Mouse (Mus musculus) embryonic fibroblast, embryonic 13.5 days (primary cell): Measurements from ENCODE around the gene Smarca2. TPM values are rescaled to one million over a fixed set of nuclear protein-coding genes. Genes with fewer than 3 reads are reported as not detected.

ENCODE experiments used
- H3K27ac ChIP-seq: 2 replicates; pipeline ENCODE4 v1.5.1; 2012; ENCODE audit warnings: low read length, control low read depth, inconsistent platforms; ENCODE audit not compliant: insufficient read depth
- H3K4me1 ChIP-seq: 2 replicates; pipeline ENCODE4 v1.6.1; 2011; ENCODE audit warnings: low read length; ENCODE audit not compliant: control insufficient read depth, insufficient read depth
- H3K4me3 ChIP-seq: 2 replicates; pipeline ENCODE4 v1.5.1; 2011; ENCODE audit warnings: mild to moderate bottlenecking, control low read depth, low read length; ENCODE audit not compliant: insufficient read depth
- CTCF ChIP-seq: IDR thresholded peaks from 2 replicates; pipeline ENCODE4 v1.5.1; 2011; ENCODE audit warnings: mild to moderate bottlenecking, control low read depth, low read length, moderate library complexity, borderline replicate concordance; ENCODE audit not compliant: insufficient read depth
- POLR2A ChIP-seq: IDR thresholded peaks from 2 replicates; pipeline ENCODE4 v1.6.1; 2011; ENCODE audit warnings: low read depth, mild to moderate bottlenecking, control low read depth, low read length, moderate library complexity
- polyA plus RNA-seq: library from polyadenylated mRNA; stranded (reverse); fragments of >200 nt; gene quantifications from 2 replicates; pipeline ENCODE4 v1.2.4, GENCODE M21; 2011; ENCODE audit warnings: low read depth; ENCODE audit not compliant: missing spikeins, insufficient read length

Gene Smarca2
- polyA plus RNA-seq, 1 experiment, result 84.6 TPM

- TF ChIP-seq CTCF, result no peak
- no peak for TF ChIP-seq POLR2A
- Histone ChIP-seq H3K27ac (no peak overlapping the region), H3K4me1 (no peaks in the 10 kb centered on the region), H3K4me3 (no peak overlapping the region)
These were observed 165.0 kb downstream of the Smarca2 start for GRCm38 (mm10) chr19:26769609-26770500.

- Histone ChIP-seq H3K4me3 (no peak overlapping the region), H3K27ac (no peak overlapping the region), H3K4me1 (no peaks in the 10 kb centered on the region)
- TF ChIP-seq POLR2A (no peak), CTCF (no peak)
These were observed 165.7 kb downstream of the Smarca2 start for GRCm38 (mm10) chr19:26770592-26770991.

- no peaks in the 10 kb centered on the region for H3K4me1 ChIP-seq
- no peak overlapping the region for H3K4me3 ChIP-seq
- TF ChIP-seq POLR2A, result no peak
- TF ChIP-seq CTCF, result no peak
- no peak overlapping the region for H3K27ac ChIP-seq
These were observed 167.3 kb downstream of the Smarca2 start for GRCm38 (mm10) chr19:26772051-26772583.

GRCm38 (mm10) chr19:26776066-26777025 lies 171.5 kb downstream of the Smarca2 start:
- TF ChIP-seq CTCF, result no peak
- no peak for TF ChIP-seq POLR2A
- H3K4me1 ChIP-seq, result no peaks in the 10 kb centered on the region
- no peak overlapping the region for H3K27ac ChIP-seq
- H3K4me3 ChIP-seq, result no peak overlapping the region

- H3K4me1 ChIP-seq, result no peaks in the 10 kb centered on the region
- no peak overlapping the region for H3K4me3 ChIP-seq
- no peak for TF ChIP-seq POLR2A
- TF ChIP-seq CTCF, result no peak
- no peak overlapping the region for H3K27ac ChIP-seq
These were observed 173.3 kb downstream of the Smarca2 start for GRCm38 (mm10) chr19:26778199-26778598.

GRCm38 (mm10) chr19:26781209-26781608 lies 176.4 kb downstream of the Smarca2 start:
- TF ChIP-seq CTCF (no peak), POLR2A (no peak)
- H3K4me3 ChIP-seq, result no peak overlapping the region

GRCm38 (mm10) chr19:26788446-26788845 lies 183.6 kb downstream of the Smarca2 start:
- TF ChIP-seq POLR2A, result no peak
- no peak for TF ChIP-seq CTCF
- Histone ChIP-seq H3K27ac (no peak overlapping the region), H3K4me3 (no peak overlapping the region), H3K4me1 (peaks cover 2% of the 10 kb centered on the region)

More at GRCm38 (mm10) chr19:26781209-26781608, 176.4 kb downstream of the Smarca2 start:
- no peak overlapping the region for H3K27ac ChIP-seq
- H3K4me1 ChIP-seq, result no peaks in the 10 kb centered on the region

- H3K4me3 ChIP-seq, result no peak overlapping the region
- H3K4me1 ChIP-seq, result peaks cover 2% of the 10 kb centered on the region
- H3K27ac ChIP-seq, result peak overlapping the region; percentile 96
- TF ChIP-seq POLR2A (no peak), CTCF (no peak)
These were observed 185.8 kb downstream of the Smarca2 start for GRCm38 (mm10) chr19:26790386-26791346.

GRCm38 (mm10) chr19:26794315-26794714 lies 189.5 kb downstream of the Smarca2 start:
- Histone ChIP-seq H3K4me3 (no peak overlapping the region), H3K27ac (no peak overlapping the region), H3K4me1 (peaks cover 2% of the 10 kb centered on the region)
- no peak for TF ChIP-seq CTCF
- TF ChIP-seq POLR2A, result no peak

GRCm38 (mm10) chr19:26796006-26796405 lies 191.2 kb downstream of the Smarca2 start:
- H3K27ac ChIP-seq, result no peak overlapping the region
- no peaks in the 10 kb centered on the region for H3K4me1 ChIP-seq
- no peak overlapping the region for H3K4me3 ChIP-seq
- no peak for TF ChIP-seq POLR2A
- TF ChIP-seq CTCF, result no peak
